Mouse (Mus musculus) cerebellum, adult 18-20 months (tissue): Measurements from ENCODE around the gene Il20rb.

Source experiments
- DNase-seq, 2 experiments: peaks; one replicate each; pipeline ENCODE4 v3.0.0; 2021

Il20rb gene

DNA sequence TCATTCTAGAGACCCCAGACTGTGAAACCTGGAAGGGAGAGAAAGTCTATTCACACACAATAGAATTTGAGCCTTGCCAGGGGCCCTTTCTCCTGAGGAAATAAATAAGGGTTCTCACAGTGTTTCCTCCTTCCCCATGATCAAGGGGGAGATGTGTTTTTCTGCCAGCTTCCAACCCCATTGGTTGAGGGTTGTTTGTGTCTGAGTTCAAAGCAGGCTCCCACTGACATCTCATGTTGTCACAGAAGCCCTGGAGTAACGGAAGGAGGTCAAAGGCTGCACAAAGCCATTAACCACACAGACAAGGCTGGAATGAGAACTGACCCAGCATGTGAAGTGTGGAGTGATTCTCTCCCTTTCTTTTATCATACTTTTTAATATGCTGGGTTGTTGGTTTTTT, 69.8 kb downstream of the Il20rb start:
- DNase-seq = no peak

DNA sequence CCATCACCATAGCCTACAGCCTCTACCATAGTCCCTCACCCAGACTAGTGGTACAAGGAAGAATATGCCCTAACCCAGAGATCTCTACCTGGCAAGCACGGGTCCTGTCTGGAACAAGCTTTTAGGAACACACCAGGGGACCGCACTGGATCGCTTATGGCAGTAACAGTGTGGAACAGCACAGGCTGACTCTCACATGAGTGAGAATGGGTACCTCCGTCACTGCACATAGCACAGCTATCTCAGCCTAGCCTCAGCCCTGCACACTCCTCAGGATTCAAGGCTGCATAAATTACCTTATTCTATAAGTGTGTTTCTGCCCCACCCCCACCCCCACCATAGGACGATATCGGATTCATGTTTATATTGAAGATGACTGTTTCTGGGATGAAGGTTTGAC, 70.3 kb downstream of the Il20rb start:
- DNase-seq = no peak

DNA sequence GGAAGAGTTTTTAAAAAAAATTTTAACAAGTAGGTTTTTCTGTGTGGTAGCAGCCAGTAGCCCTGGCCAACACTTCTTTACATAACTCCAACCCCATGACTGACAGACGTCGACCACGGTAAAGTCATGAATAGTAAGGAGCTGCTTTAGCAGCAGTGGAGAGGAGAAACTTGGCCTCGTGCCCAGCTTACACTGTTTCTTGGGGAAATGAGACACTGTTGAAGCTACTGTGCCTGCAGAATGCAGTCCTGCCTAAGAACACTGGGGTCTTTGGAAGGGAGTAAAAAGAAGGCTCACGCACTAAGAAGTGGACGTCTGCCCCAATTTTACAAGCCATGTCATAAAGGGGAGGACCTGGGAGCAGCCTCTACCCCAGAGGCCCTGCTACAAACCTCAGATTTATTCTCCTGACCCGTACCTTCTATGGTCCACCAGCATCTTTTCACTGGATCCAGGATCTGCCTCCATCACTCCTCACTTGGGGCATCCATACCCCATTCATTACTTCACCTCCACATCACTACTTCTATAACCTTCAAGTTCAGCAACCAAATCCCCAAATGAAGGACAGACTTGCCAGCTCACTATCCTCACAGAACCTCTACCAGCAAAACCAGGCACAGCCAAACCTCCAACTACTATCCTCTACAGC, 71.1 kb downstream of the Il20rb start:
- peak; percentile 12 for DNase-seq
